Mouse (Mus musculus) right cerebral cortex, adult 18-20 months (tissue): ENCODE data around the gene Gm4791.

ENCODE experiments used
- DNase-seq: peaks from one replicate; pipeline ENCODE4 v3.0.0; 2022; ENCODE audit warnings: mixed read lengths

The Gm4791 gene

GRCm38 (mm10) chr9:46998338-46998791 lies at the start of gene Gm4791:
TSS of gene Gm4791 (plus strand) at chr9:46998741.
- DNase-seq: no peak

DNA sequence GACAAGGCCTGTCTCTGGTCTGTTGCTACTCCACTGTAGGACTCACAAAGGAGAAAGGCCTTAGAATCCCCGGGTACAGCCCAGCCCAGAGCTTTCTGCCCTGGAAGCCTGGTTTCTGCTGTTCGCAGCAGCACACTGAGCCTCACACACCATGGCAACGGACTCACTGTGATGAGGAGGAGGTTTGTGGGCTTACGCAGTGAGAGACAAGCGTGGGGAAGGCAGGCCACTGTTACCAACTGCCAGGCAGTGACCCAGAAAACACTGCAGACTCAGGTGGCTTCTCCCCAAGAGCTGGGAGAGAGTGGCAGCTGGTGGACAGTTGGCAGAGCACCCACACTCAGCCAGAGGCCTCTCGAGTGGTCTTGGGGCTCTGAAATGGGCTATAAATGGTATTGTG lies 42.3 kb upstream of the Gm4791 start:
- peak; percentile 81 for DNase-seq

DNA sequence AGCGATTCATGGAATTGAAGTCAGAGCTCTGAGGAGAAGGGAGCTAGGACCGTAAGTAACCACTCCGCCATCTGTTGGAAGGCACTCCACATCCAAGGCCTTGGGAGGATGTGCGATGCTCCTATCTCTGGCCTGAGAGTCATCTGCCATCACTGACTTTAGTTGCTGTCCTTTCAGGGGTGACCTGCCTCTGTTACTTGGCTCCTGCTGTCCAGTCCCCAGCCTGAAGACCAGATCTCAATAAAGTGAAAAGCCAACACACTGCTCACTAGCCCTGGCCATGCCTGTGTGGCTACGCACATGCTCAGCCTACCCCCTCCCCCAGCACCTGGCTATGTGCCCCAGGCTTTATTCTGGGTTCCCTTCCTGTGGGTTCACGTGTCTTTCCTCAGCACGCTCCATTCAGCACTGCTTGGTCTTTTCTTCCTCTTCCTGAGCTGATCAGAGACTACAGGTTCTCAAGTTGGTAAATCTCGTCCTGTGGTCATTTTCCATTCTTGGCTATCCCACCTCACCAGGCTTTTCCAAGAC lies 41.1 kb upstream of the Gm4791 start:
- DNase-seq: peak; percentile 21

DNA sequence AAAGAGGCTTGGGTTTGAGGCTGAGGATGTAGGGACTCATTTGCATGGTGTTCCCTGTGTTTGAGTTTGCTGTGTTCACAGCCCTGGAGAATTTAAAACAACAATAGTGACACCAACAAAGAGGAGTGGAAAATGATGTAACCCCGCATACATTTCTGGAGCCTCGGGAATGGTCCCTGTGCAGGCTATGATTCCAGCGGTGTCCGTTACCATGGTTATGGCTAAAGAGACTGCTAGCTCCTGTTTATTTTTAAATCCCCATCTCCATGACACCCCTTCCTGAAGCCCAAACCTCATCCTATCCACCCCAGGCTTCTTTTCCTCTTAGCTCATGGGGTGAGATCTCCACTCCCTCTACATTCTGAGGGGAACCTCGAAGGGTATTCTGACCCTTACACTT lies 32.5 kb upstream of the Gm4791 start:
- DNase-seq: no peak

- DNase-seq: no peak
These were observed 29.6 kb upstream of the Gm4791 start for GRCm38 (mm10) chr9:46968970-46969369.

DNA sequence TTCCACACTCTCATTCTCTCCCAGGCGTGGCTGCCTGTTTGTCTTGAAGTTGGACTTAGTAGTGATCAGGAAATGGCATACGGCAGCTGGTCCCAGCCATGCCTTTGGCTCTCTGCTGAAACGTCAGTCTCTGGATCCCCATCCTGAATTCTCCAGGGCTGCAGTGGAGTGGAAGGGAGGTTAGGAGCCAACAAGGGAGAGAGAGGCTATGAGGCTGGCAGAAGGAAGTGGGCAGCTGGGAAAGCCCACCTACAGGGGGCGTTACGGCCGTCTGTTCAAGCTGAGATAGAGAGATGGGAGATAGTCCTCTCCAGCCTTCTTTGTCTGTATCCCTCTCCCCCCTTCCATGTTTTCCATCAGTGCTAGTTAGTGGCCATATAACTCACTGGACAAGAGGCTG lies 29.1 kb upstream of the Gm4791 start:
- no peak for DNase-seq

DNA sequence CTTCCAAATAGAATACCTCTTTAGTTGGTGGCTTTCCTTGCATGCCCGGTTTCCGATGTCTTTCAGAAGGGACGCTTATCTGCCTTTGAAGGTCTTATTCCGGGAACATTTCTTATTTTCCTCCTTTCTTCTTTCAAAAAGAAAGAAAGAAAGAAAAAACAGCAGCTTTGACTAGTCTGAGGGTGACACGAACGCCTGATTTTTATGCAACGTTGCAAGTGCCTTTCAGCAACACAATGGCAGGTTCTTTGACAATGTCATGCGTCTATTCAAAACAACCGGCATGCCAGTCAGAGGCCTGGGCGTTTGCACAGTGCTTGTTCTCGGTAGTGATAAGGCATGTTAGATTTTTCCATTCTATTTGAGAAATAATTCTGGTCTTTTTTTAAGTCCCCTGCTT lies 19.7 kb upstream of the Gm4791 start:
- no peak for DNase-seq

GRCm38 (mm10) chr9:46980111-46980510 lies 18.4 kb upstream of the Gm4791 start:
- no peak for DNase-seq

DNA sequence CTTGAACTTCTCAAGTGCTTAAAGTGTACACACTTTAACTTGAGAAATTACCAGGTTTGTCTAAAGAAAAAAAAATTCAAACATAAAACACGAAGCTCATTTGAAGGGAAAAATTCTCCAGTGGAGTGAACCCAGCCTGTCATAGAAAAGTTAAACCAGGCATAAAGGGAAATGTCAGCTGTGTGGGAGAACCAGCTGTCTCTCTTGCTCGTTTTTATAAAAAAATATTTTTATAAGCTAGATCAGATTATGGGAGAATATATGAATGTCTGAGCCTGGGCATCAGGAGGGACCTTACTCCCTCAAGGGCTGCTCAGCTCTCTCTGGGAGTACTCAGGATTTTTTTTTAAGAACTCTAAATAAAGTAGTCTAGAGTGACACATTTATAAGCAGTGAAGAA lies 15.1 kb upstream of the Gm4791 start:
- no peak for DNase-seq

- DNase-seq: no peak
These were observed 43.0 kb downstream of the Gm4791 start for GRCm38 (mm10) chr9:47041569-47041968.
